Mouse (Mus musculus) C2C12 (cell line): ENCODE data around the gene Aldh9a1. TPM values are rescaled to one million over a fixed set of nuclear protein-coding genes. Genes with fewer than 3 reads are reported as not detected.

ENCODE experiments used
- H3K27me3 ChIP-seq: one replicate; pipeline ENCODE4 v1.6.1; 2011; ENCODE audit not compliant: control insufficient read depth, insufficient read depth, insufficient read length
- H3K36me3 ChIP-seq: one replicate; pipeline ENCODE4 v1.6.1; 2011; ENCODE audit not compliant: control insufficient read depth, insufficient read depth
- H3K4me3 ChIP-seq: one replicate; pipeline ENCODE4 v1.5.1; 2011; ENCODE audit warnings: mild to moderate bottlenecking, control low read depth; ENCODE audit not compliant: poor library complexity, insufficient read depth, severe bottlenecking
- H3K79me2 ChIP-seq: one replicate; pipeline ENCODE4 v1.6.1; 2011; ENCODE audit not compliant: control insufficient read depth, insufficient read depth
- H3K79me3 ChIP-seq: one replicate; pipeline ENCODE4 v1.6.1; 2011; ENCODE audit warnings: low read depth, control low read depth
- H3ac ChIP-seq: one replicate; pipeline ENCODE3; 2011; ENCODE audit warnings: low read depth; ENCODE audit not compliant: control insufficient read depth, insufficient read length
- CEBPB ChIP-seq: IDR thresholded peaks from one replicate; pipeline ENCODE4 v1.6.1; 2011; ENCODE audit warnings: low read depth, mild to moderate bottlenecking, control low read depth, moderate library complexity
- CTCF ChIP-seq: IDR thresholded peaks from one replicate; pipeline ENCODE4 v1.5.1; 2011; ENCODE audit not compliant: control insufficient read depth, insufficient read depth, insufficient read length
- FOSL1 ChIP-seq: IDR thresholded peaks from one replicate; pipeline ENCODE4 v1.8.0; 2011; ENCODE audit warnings: mild to moderate bottlenecking, low read length; ENCODE audit not compliant: poor library complexity, insufficient read depth, severe bottlenecking
- MAX ChIP-seq: IDR thresholded peaks from one replicate; pipeline ENCODE4 v1.6.1; 2011; ENCODE audit warnings: mild to moderate bottlenecking, control low read depth
- MYOD1 ChIP-seq: IDR thresholded peaks from one replicate; pipeline ENCODE4 v1.6.1; 2011; ENCODE audit warnings: low read depth; ENCODE audit not compliant: control insufficient read depth, insufficient read length
- MYOG ChIP-seq: IDR thresholded peaks from one replicate; pipeline ENCODE4 v1.6.1; 2011; ENCODE audit not compliant: control insufficient read depth, insufficient read length; ENCODE audit errors: extremely low read depth
- USF1 ChIP-seq: IDR thresholded peaks from one replicate; pipeline ENCODE4 v1.6.1; 2011; ENCODE audit warnings: low read depth, mild to moderate bottlenecking, control low read depth, moderate library complexity
- polyA plus RNA-seq: library from polyadenylated mRNA; unstranded; fragments of >200 nt; fragmentation: generic; extraction: Trizol; gene quantifications from one replicate; pipeline ENCODE4 v1.2.1, GENCODE M21; 2012; ENCODE audit warnings: missing spikeins

The Aldh9a1 gene
- polyA plus RNA-seq, 1 experiment: 29.4 TPM

DNA sequence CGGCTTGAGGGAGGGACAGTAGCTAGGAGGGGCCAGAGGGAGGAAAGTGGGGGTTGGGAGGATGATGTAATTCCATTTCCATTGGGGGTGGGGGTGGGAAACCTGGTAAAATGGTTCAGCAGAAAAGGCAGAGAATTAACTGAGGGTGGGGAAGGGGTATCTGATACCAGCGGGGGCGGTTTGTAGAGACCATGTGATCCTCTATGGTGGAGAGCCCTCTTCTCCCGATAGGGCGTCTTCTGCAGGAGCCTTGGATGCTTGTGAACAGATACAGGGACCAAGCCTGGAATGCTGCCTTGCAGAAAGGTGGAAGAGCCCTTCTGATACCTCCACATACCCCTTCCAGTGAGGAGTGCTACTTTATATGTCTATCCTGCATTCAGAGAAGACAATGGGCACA is 33.4 kb downstream of the Aldh9a1 start:
- no peak overlapping the region for H3K4me3 ChIP-seq
- no peak overlapping the region for H3ac ChIP-seq
- no peaks in the 10 kb centered on the region for H3K79me3 ChIP-seq
- H3K36me3 ChIP-seq: no peaks in the 10 kb centered on the region
- H3K27me3 ChIP-seq: no peaks in the 10 kb centered on the region
- TF ChIP-seq CTCF (no peak), MYOD1 (no peak), CEBPB (no peak), MYOG (no peak), FOSL1 (no peak), USF1 (no peak), MAX (no peak)
- peaks cover 15% of the 10 kb centered on the region for H3K79me2 ChIP-seq

GRCm38 (mm10) chr1:167384156-167384555 is 34.4 kb downstream of the Aldh9a1 start:
- peaks cover 21% of the 10 kb centered on the region for H3K79me2 ChIP-seq
- no peaks in the 10 kb centered on the region for H3K27me3 ChIP-seq
- no peak overlapping the region for H3K4me3 ChIP-seq
- H3K36me3 ChIP-seq: no peaks in the 10 kb centered on the region
- no peaks in the 10 kb centered on the region for H3K79me3 ChIP-seq
- H3ac ChIP-seq: no peak overlapping the region
- TF ChIP-seq FOSL1 (no peak), MYOD1 (no peak), MYOG (no peak)

DNA sequence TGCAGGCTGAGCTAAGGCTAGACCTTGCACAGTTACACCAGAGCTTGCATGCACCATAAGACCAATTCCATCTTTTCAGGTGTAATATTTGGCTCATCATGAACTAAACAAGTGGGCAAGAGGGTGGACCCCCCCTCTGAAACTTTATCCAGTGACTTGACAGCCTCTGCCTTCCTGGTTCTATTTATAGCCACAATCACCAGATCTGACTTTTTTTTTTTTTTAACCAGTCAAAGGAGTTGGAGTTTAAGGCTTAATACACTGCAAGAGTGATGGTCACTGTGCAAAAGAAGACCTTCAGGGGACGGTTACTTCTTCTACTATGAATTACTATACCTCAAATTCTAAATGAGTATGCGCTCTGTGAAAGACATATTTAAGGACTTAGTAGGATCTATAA is 35.4 kb downstream of the Aldh9a1 start:
- no peak overlapping the region for H3K4me3 ChIP-seq
- peaks cover 2% of the 10 kb centered on the region for H3K79me3 ChIP-seq
- H3ac ChIP-seq: no peak overlapping the region
- peaks cover 30% of the 10 kb centered on the region for H3K79me2 ChIP-seq
- no peaks in the 10 kb centered on the region for H3K27me3 ChIP-seq
- TF ChIP-seq MYOD1 (no peak), MAX (no peak), USF1 (no peak), MYOG (no peak), CTCF (no peak), FOSL1 (no peak), CEBPB (no peak)
- H3K36me3 ChIP-seq: no peaks in the 10 kb centered on the region

DNA sequence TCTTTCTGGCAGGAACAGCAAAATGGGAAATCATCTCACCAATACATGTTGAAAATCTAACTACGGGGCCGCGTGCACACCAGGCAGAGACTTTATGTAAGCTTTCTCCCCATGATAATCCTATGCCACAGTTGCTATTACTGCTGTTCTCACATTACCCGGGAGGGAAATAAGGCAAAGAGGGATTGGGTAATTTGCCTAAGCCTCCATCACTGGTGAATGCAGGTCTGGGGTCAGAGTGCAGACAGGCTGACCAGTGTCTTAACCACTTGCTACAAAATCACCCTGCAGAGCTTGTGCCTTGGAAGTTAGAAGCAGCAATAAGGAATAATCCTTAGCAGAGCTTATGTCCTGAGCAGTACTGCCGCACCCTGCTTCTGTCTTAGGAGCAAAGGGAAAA is 35.8 kb downstream of the Aldh9a1 start:
- Histone ChIP-seq H3K27me3 (no peaks in the 10 kb centered on the region), H3K36me3 (no peaks in the 10 kb centered on the region), H3K79me3 (peaks cover 2% of the 10 kb centered on the region), H3K79me2 (peaks cover 29% of the 10 kb centered on the region), H3ac (no peak overlapping the region), H3K4me3 (no peak overlapping the region)
- TF ChIP-seq MYOD1 (no peak), MYOG (no peak), USF1 (no peak)

DNA sequence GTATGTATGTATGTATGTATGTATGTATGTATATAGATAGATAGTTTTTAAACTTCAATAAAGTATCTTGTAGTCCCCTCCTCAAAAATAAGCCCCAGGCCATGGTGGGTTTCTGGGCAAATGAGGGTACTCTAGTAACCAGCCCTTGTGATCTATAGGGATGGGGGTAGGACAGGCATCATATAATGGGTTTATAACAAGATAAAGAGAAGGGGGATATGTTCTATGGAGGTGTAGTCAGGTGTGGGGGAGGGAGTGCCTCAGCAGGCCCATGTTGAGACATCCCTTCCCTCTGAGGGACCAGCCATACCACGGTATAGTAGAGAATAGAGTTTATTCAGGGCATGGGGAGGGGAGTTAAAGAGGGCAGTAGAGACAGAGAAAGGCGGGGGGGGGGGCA is 36.7 kb downstream of the Aldh9a1 start:
- no peak overlapping the region for H3K4me3 ChIP-seq
- no peak for TF ChIP-seq CTCF
- TF ChIP-seq MYOG: no peak
- TF ChIP-seq FOSL1: no peak
- no peak for TF ChIP-seq MAX
- no peak for TF ChIP-seq MYOD1
- TF ChIP-seq CEBPB: no peak
- no peak for TF ChIP-seq USF1

GRCm38 (mm10) chr1:167387310-167387709 is 37.5 kb downstream of the Aldh9a1 start:
- no peaks in the 10 kb centered on the region for H3K27me3 ChIP-seq

More for the DNA sequence above, 36.7 kb downstream of the Aldh9a1 start:
- Histone ChIP-seq H3K79me3 (peaks cover 2% of the 10 kb centered on the region), H3ac (no peak overlapping the region), H3K36me3 (no peaks in the 10 kb centered on the region), H3K79me2 (peaks cover 37% of the 10 kb centered on the region), H3K27me3 (no peaks in the 10 kb centered on the region)

More at GRCm38 (mm10) chr1:167387310-167387709, 37.5 kb downstream of the Aldh9a1 start:
- H3K4me3 ChIP-seq: no peak overlapping the region
- H3ac ChIP-seq: no peak overlapping the region
- H3K79me2 ChIP-seq: peaks cover 45% of the 10 kb centered on the region
- H3K36me3 ChIP-seq: no peaks in the 10 kb centered on the region
- no peak for TF ChIP-seq MYOG
- TF ChIP-seq FOSL1: peak; percentile 69
- TF ChIP-seq USF1: no peak
- no peak for TF ChIP-seq MAX
- TF ChIP-seq CTCF: no peak
- TF ChIP-seq MYOD1: no peak
- TF ChIP-seq CEBPB: peak; percentile 94
- H3K79me3 ChIP-seq: peaks cover 2% of the 10 kb centered on the region
